In the genomic region with DNA sequence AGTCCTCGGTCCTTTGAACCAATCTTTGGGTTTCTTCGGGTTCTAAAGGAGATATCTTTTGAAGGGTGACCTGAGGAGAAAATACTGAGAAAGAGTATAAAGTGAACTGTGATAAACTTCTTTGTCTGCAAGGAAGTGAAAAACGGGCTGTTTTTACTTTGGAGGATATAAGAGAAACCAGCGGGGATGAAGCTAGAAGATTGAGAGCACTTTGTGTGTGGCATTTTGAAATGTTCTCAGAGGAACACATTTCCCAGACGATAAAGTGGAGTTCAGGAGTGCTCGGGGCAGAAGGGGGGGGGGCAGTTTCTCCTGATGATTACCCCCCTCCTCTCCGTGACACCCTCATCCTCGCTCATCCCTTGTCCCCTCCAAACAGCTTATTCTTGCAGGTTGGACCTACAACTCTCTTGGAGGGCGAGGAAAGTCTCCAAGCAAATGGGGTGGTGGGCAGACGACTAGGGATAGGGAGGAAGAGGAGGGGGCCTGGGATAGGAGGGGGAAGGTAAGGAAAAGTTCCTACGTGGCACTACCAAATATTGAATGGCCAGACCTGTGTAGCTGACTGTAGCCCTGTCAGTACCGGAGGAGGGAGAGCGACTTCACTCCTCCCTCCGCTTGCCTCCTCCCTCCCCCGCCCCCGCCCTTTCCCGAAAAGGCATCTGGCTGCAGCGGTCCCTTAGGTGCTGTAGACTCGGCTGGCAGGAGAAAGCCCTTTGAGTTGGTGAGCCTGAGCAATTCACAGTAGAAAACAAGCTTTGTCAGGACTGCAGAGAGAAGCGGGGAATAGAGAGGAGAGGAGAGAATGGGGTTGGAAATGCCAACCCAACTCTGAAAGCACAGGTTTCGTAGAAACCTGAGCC, we compare ENCODE assay signal across 8 mouse cellular contexts. TPM values are rescaled to one million over a fixed set of nuclear protein-coding genes. Genes with fewer than 3 reads are reported as not detected.
DNase-seq lines count a peak whose midpoint lies in the region; ATAC-seq and TF ChIP-seq lines count a peak whose summit lies in the region.

No protein-coding gene starts in this region.

- no peak for TF ChIP-seq CTCF in kidney, postnatal 0 days (IDR thresholded peaks at IDR 0.05; ENCODE audit: low read depth)
- TF ChIP-seq CTCF in midbrain, postnatal 0 days (IDR thresholded peaks at IDR 0.05): no peak

- peak overlapping the region; percentile 43 for H3K9ac ChIP-seq in kidney, embryonic 16.5 days (replicated peaks; ENCODE audit: low read length)
- peak overlapping the region; percentile 19 for H3K9ac ChIP-seq in embryonic facial prominence, embryonic 15.5 days
- H3K9ac ChIP-seq in kidney, postnatal 0 days (ENCODE audit: low read depth, low read length): no peak overlapping the region
- H3K9ac ChIP-seq in midbrain, postnatal 0 days (replicated peaks; ENCODE audit: low read length, poor library complexity, severe bottlenecking): peak overlapping the region; percentile 51

- H3K4me3 ChIP-seq in kidney, embryonic 16.5 days (ENCODE audit: low read length): peak overlapping the region; percentile 64
- peak overlapping the region; percentile 61 for H3K4me3 ChIP-seq in embryonic facial prominence, embryonic 15.5 days (replicated peaks)
- H3K4me3 ChIP-seq in kidney, postnatal 0 days (replicated peaks; ENCODE audit: low read depth, low read length): peak overlapping the region; percentile 64
- H3K4me3 ChIP-seq in midbrain, postnatal 0 days (ENCODE audit: low read depth, low read length): peak overlapping the region; percentile 63

- peak overlapping the region; percentile 83 for H3K4me2 ChIP-seq in kidney, embryonic 16.5 days (replicated peaks; ENCODE audit: low read depth, low read length)
- H3K4me2 ChIP-seq in embryonic facial prominence, embryonic 15.5 days (replicated peaks): peak overlapping the region; percentile 77
- peak overlapping the region; percentile 89 for H3K4me2 ChIP-seq in kidney, postnatal 0 days (ENCODE audit: low read length)
- H3K4me2 ChIP-seq in midbrain, postnatal 0 days (ENCODE audit: low read depth, low read length, poor library complexity, severe bottlenecking): peak overlapping the region; percentile 97

- no peaks in the 10 kb centered on the region for H3K9me3 ChIP-seq in kidney, embryonic 16.5 days (ENCODE audit: low read length)
- H3K9me3 ChIP-seq in embryonic facial prominence, embryonic 15.5 days (replicated peaks): no peaks in the 10 kb centered on the region
- H3K9me3 ChIP-seq in kidney, postnatal 0 days (replicated peaks; ENCODE audit: low read length): no peaks in the 10 kb centered on the region
- no peaks in the 10 kb centered on the region for H3K9me3 ChIP-seq in midbrain, postnatal 0 days (ENCODE audit: low read length)

- H3K27ac ChIP-seq in kidney, embryonic 16.5 days (ENCODE audit: low read length): no peak overlapping the region
- peak overlapping the region; percentile 76 for H3K27ac ChIP-seq in embryonic facial prominence, embryonic 15.5 days (replicated peaks)
- no peak overlapping the region for H3K27ac ChIP-seq in kidney, postnatal 0 days
- H3K27ac ChIP-seq in midbrain, postnatal 0 days (ENCODE audit: low read depth, low read length): no peak overlapping the region

- 1% methylated on average over 21 of the region's 21 CpGs for WGBS in kidney, embryonic 16.5 days
- under 1% methylated on average over 21 of the region's 21 CpGs for WGBS in embryonic facial prominence, embryonic 15.5 days
- 2% methylated on average over 21 of the region's 21 CpGs for WGBS in kidney, postnatal 0 days
- 2% methylated on average over 21 of the region's 21 CpGs for WGBS in midbrain, postnatal 0 days

- DNase-seq in kidney, adult 18-20 months: no peak
- DNase-seq in adrenal gland, postnatal 36 days: peak; percentile 3 to 5
- DNase-seq in kidney, postnatal 0 days (ENCODE audit: low spot score): peak; percentile 26
- peak; percentile 55 for DNase-seq in midbrain, postnatal 0 days (ENCODE audit: low spot score)
- no peak for DNase-seq in spleen, postnatal 36 days (ENCODE audit: low spot score in 2 of 2)

- H3K27me3 ChIP-seq in kidney, embryonic 16.5 days (ENCODE audit: insufficient read depth, low read length): no peaks in the 10 kb centered on the region
- H3K27me3 ChIP-seq in embryonic facial prominence, embryonic 15.5 days: no peaks in the 10 kb centered on the region
- H3K27me3 ChIP-seq in kidney, postnatal 0 days (ENCODE audit: insufficient read depth, low read length): no peaks in the 10 kb centered on the region
- H3K27me3 ChIP-seq in midbrain, postnatal 0 days (ENCODE audit: insufficient read depth, low read length): no peaks in the 10 kb centered on the region

- ATAC-seq in kidney, embryonic 16.5 days (ENCODE audit: low FRiP score, low TSS enrichment): peak; percentile 69
- ATAC-seq in embryonic facial prominence, embryonic 15.5 days (ENCODE audit: insufficient number of reproducible peaks, low FRiP score, low TSS enrichment, low read depth): peak; percentile 70
- ATAC-seq in kidney, postnatal 0 days (replicated peaks; ENCODE audit: low FRiP score, low read depth): peak; percentile 43
- ATAC-seq in midbrain, postnatal 0 days (ENCODE audit: low FRiP score): peak; percentile 44
- no peak; the same call in 1 of the 2 replicates for ATAC-seq in megakaryocyte progenitor cell, adult 5-6 weeks (replicated peaks; ENCODE audit: poor library complexity)

- peaks cover 8% of the 10 kb centered on the region for H3K4me1 ChIP-seq in kidney, embryonic 16.5 days (ENCODE audit: insufficient read depth, low read length)
- peaks cover 16% of the 10 kb centered on the region; the same call in 1 of the 2 replicates for H3K4me1 ChIP-seq in embryonic facial prominence, embryonic 15.5 days
- 0 out of 2 replicates have a peak, but pooled peaks cover 3% of the 10 kb centered on the region for H3K4me1 ChIP-seq in kidney, postnatal 0 days (replicated peaks; ENCODE audit: insufficient read depth, low read length)
- H3K4me1 ChIP-seq in midbrain, postnatal 0 days (ENCODE audit: insufficient read depth, low read length): peaks cover 3% of the 10 kb centered on the region; the same call in 1 of the 2 replicates

- no peaks in the 10 kb centered on the region for H3K36me3 ChIP-seq in kidney, embryonic 16.5 days (ENCODE audit: insufficient read depth, low read length)
- no peaks in the 10 kb centered on the region for H3K36me3 ChIP-seq in embryonic facial prominence, embryonic 15.5 days
- H3K36me3 ChIP-seq in kidney, postnatal 0 days (ENCODE audit: insufficient read depth, low read length): no peaks in the 10 kb centered on the region
- no peaks in the 10 kb centered on the region for H3K36me3 ChIP-seq in midbrain, postnatal 0 days (ENCODE audit: insufficient read depth, low read length)

RNA-seq across cellular contexts. Expression of gene Col11a1, which starts 1.2 kb away (rescaled TPM):
- 7.4 and 7.5 TPM in 2 replicates for polyA plus RNA-seq in kidney, embryonic 16.5 days (2015; fragmentation: Nextera tagmentation; extraction: Ambion mirVana)
- total RNA-seq in adrenal gland, postnatal 36 days (2021): 1 to 10 TPM in 1 of 2 experiments, under 1 TPM in 1; 0.66 to 1.1 TPM
- 79.1 and 96.0 TPM in 2 replicates for polyA plus RNA-seq in embryonic facial prominence, embryonic 15.5 days (2015; fragmentation: Nextera tagmentation; extraction: Ambion mirVana)
- polyA plus RNA-seq in kidney, postnatal 0 days (2015; fragmentation: Nextera tagmentation; extraction: Ambion mirVana): 3.1 TPM in 2 replicates
- total RNA-seq in midbrain, postnatal 0 days (2014; rRNA removed): 17.0 and 25.9 TPM in 2 replicates
- 7.8 and 8.2 TPM in 2 replicates for polyA plus RNA-seq in midbrain, postnatal 0 days (2015; fragmentation: Nextera tagmentation; extraction: Ambion mirVana)
- total RNA-seq in megakaryocyte progenitor cell, adult 5-6 weeks (2015): not detected in 2 replicates
- total RNA-seq in megakaryocyte progenitor cell, adult 5-6 weeks (2017): not detected in 2 replicates

Comparison
In these comparisons a context has a peak if more than half of its experiments do, and no peak if none do; other contexts are left out.
1. DNase-seq: peak in adrenal gland, postnatal 36 days (2 of 2), kidney, postnatal 0 days (single experiment) and midbrain, postnatal 0 days (single experiment); none in kidney, adult 18-20 months (single experiment) and spleen, postnatal 36 days (0 of 2).
2. Peak in every context shown above with its lines, with median percentiles within 50 percentile points of each other: H3K4me2 ChIP-seq and H3K4me3 ChIP-seq.